Mouse (Mus musculus): ENCODE results near the gene Sept9.

DNA sequence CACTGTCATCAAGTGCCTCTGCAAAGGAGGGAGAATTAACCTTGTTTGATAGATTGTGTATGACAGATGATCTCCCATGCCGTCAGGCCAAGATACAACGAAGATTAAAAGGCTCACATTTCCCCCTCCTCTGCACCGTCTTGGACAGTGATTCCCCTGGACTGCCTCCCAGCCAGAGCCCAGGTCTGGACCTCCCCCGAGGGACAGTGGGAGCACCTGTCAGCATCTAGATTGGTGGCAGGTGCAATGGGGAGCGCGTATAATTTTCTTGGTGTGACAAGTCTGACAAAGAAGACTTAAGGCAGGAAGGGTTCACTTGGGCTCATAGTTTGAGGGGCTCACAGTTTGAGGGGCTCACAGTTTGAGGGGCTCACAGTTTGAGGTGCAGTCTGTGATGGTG is 35.7 kb upstream of the Sept9 start:
- TF ChIP-seq POLR2A (IDR thresholded peaks at IDR 0.05; ENCODE audit: control insufficient read depth, low read depth, low read length) (no peak), CTCF (IDR thresholded peaks at IDR 0.05; ENCODE audit: control insufficient read depth, insufficient read depth, insufficient replicate concordance, low read depth, low read length) (no peak)
